Mouse (Mus musculus): Measurements from ENCODE around the gene Wnt5a.

- no peak for TF ChIP-seq TAL1 (IDR thresholded peaks at IDR 0.05; ENCODE audit: low read length)
- no peak for TF ChIP-seq GATA1 (IDR thresholded peaks at IDR 0.05; ENCODE audit: low read length)
These were observed 1.2 kb downstream of the Wnt5a start for GRCm38 (mm10) chr14:28505586-28506375.

Measured in erythroblast, embryonic 14.5 days (primary cell).